Mouse (Mus musculus) layer of hippocampus, postnatal 36 days (tissue): ENCODE data around the gene App. TPM values are rescaled to one million over a fixed set of nuclear protein-coding genes. Genes with fewer than 3 reads are reported as not detected.

Experiments
- DNase-seq, 2 experiments: peaks; one replicate each; pipeline ENCODE4 v3.0.0; 2022
- total RNA-seq, 2 experiments: library from RNA; stranded (reverse); gene quantifications; 2 replicates each; pipeline ENCODE4 v1.2.3; 2021

App gene
- total RNA-seq, 2 experiments from 2014 or later: 1,157 to 1,249 TPM

GRCm38 (mm10) chr16:85150902-85151301 lies 22.7 kb downstream of the App start:
- DNase-seq: no peak

- DNase-seq: no peak
Measured at GRCm38 (mm10) chr16:85149509-85149871, 24.1 kb downstream of the App start.

- DNase-seq: no peak
Measured at GRCm38 (mm10) chr16:85148615-85149508, 24.7 kb downstream of the App start.

GRCm38 (mm10) chr16:85147440-85147839 lies 26.1 kb downstream of the App start:
- DNase-seq: no peak

- DNase-seq: no peak
Measured at GRCm38 (mm10) chr16:85145771-85146178, 27.8 kb downstream of the App start.

GRCm38 (mm10) chr16:85145369-85145768 lies 28.2 kb downstream of the App start:
- no peak for DNase-seq

GRCm38 (mm10) chr16:85144401-85144800 lies 29.2 kb downstream of the App start:
- no peak for DNase-seq

GRCm38 (mm10) chr16:85143863-85144262 lies 29.7 kb downstream of the App start:
- DNase-seq: no peak

- DNase-seq: no peak
Measured at GRCm38 (mm10) chr16:85143188-85143587, 30.4 kb downstream of the App start.

- no peak for DNase-seq
Measured at GRCm38 (mm10) chr16:85141404-85141803, 32.2 kb downstream of the App start.

GRCm38 (mm10) chr16:85139178-85139604 lies 34.4 kb downstream of the App start:
- no peak for DNase-seq

GRCm38 (mm10) chr16:85137348-85137747 lies 36.2 kb downstream of the App start:
- DNase-seq: peak in 1 of 2 experiments; percentile 32

GRCm38 (mm10) chr16:85136046-85136445 lies 37.5 kb downstream of the App start:
- no peak for DNase-seq

GRCm38 (mm10) chr16:85133468-85133881 lies 40.1 kb downstream of the App start:
- no peak for DNase-seq

GRCm38 (mm10) chr16:85133057-85133456 lies 40.5 kb downstream of the App start:
- DNase-seq: no peak

- no peak for DNase-seq
Measured at GRCm38 (mm10) chr16:85132182-85132581, 41.4 kb downstream of the App start.

GRCm38 (mm10) chr16:85130861-85131556 lies 42.6 kb downstream of the App start:
- DNase-seq: no peak

GRCm38 (mm10) chr16:85128693-85129657 lies 44.6 kb downstream of the App start:
- no peak for DNase-seq

GRCm38 (mm10) chr16:85128347-85128664 lies 45.3 kb downstream of the App start:
- no peak for DNase-seq

GRCm38 (mm10) chr16:85127661-85128346 lies 45.8 kb downstream of the App start:
- no peak for DNase-seq

GRCm38 (mm10) chr16:85124649-85125048 lies 48.9 kb downstream of the App start:
- DNase-seq: no peak

- DNase-seq: no peak
Measured at GRCm38 (mm10) chr16:85121983-85122382, 51.6 kb downstream of the App start.
